Mouse (Mus musculus) urinary bladder, postnatal 10 days (tissue): ENCODE data around the gene Defa23.
"Not testable (repeated sequence)": the region's sequence is repeated elsewhere in the genome, so short reads cannot be mapped to it uniquely, and the experiment has no call there.

ENCODE experiments used
- DNase-seq: peaks from one replicate; pipeline ENCODE4 v3.0.0; 2022; ENCODE audit warnings: low spot score

Gene Defa23

GRCm38 (mm10) chr8:21054747-21055146 is at the start of gene Defa23:
Defa23 (plus strand) TSS chr8:21055047.
- not testable (repeated sequence) for DNase-seq

- DNase-seq = no peak
These were observed 48.0 kb upstream of the Defa23 start for GRCm38 (mm10) chr8:21006801-21007200.

DNA sequence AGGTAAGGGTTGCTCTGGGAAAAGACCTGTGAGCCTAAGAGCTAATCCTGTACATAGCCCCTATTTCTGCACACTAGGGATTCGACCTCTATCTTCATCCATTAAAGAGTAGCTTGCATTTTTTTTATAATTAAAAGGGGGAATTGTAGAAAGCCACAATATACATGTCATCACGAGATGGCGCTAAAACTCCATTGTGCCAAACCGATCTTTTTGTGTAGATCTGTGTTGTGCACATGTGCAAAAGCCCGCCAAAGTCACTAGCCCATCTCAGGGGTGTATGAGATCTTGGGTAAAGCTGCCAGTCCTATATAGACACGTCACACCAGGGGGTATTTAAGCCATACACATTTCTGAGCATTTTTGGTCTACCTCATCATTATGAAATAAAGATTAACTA is 46.3 kb upstream of the Defa23 start:
- DNase-seq = not testable (repeated sequence)

- DNase-seq = not testable (repeated sequence)
These were observed 44.3 kb upstream of the Defa23 start for GRCm38 (mm10) chr8:21010548-21010947.

GRCm38 (mm10) chr8:21025245-21025644 is 29.6 kb upstream of the Defa23 start, which contains the start of gene Defa21:
Defa21 (plus strand) TSS chr8:21025545.
- not testable (repeated sequence) for DNase-seq

DNA sequence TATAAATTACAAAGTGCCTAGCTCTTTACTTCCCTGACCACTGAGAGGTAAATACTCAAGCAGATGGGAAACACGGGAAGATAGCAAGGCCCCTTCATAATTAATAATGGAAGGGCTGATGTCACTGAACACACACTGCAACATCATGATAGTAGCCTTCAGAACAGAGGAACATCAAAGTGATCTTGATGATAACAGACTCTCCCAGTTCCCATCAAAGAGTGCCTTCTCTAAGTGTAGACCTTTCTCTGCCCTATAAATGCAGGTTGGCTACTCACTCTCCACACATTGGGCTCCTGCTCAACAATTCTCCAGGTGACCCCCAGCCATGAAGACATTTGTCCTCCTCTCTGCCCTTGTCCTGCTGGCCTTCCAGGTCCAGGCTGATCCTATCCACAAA is 9.9 kb downstream of the Defa23 start, which contains the start of gene Defa35:
Gene Defa35, plus strand, starts transcription at position 301 of the 400 bp plus-strand sequence.
- DNase-seq = not testable (repeated sequence)

DNA sequence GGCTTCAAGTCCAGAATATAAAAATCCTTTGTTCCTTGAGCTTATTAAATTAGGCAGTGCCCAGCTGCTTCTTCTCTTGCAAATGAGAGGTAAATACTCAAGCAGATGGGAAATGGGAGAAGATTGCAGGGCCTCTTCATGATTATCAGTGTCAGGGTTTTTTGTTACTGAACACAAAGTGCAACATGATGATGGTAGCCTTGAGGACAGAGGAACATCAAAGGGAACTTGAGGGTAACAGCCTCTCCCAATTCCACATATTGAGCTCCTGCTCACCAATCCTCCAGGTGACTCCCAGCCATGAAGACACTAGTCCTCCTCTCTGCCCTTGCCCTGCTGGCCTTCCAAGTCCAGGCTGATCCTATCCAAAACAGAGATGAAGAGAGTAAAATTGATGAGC is 29.3 kb downstream of the Defa23 start, which contains the start of gene Defa25:
Gene Defa25, plus strand, starts transcription at position 301 of the 400 bp plus-strand sequence.
- DNase-seq = not testable (repeated sequence)

DNA sequence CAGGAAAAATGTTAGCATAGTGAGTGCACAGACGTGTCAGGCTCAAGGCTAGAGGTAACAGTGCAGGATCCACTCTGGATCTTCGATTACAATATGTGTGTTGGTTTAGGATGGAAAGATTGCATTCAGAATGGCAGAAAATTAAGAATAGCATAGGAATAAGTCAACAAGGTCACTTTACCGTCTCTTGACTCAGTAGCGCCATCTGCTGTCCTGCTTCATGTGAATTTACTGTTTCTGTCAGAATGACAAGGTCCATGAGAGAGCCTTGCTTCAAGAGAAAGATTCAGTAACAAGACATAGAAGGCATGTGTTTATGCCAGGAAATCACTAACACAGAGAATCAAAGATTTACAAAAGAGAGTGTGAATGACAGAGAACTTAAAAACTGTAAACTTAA is 38.3 kb downstream of the Defa23 start:
- DNase-seq = no peak

- DNase-seq = not testable (repeated sequence)
These were observed 41.1 kb downstream of the Defa23 start, which contains the start of gene Gm14851 for GRCm38 (mm10) chr8:21095950-21096349. Gm14851 (minus strand) TSS chr8:21096050.
